Mouse (Mus musculus) bone marrow macrophage, adult 2 months (primary cell): ENCODE results near the gene Gm49320. TPM values are rescaled to one million over a fixed set of nuclear protein-coding genes. Genes with fewer than 3 reads are reported as not detected.

Experiments used
- H3K27ac ChIP-seq: 2 replicates; pipeline ENCODE4 v1.5.1; 2012; ENCODE audit warnings: low read depth, low read length; ENCODE audit not compliant: insufficient read depth
- H3K4me1 ChIP-seq: 2 replicates; pipeline ENCODE4 v1.6.1; 2012; ENCODE audit warnings: low read length; ENCODE audit not compliant: control insufficient read depth, insufficient read depth
- H3K4me3 ChIP-seq: 2 replicates; pipeline ENCODE4 v1.5.1; 2012; ENCODE audit warnings: mild to moderate bottlenecking, low read length, moderate library complexity; ENCODE audit not compliant: insufficient read depth
- CTCF ChIP-seq: IDR thresholded peaks from 2 replicates; pipeline ENCODE4 v1.5.1; 2012; ENCODE audit warnings: low read depth, mild to moderate bottlenecking, low read length, moderate library complexity
- POLR2A ChIP-seq: IDR thresholded peaks from 2 replicates; pipeline ENCODE4 v1.6.1; 2012; ENCODE audit warnings: mild to moderate bottlenecking, low read depth, low read length, borderline replicate concordance
- polyA plus RNA-seq: library from polyadenylated mRNA; stranded (reverse); fragments of >200 nt; gene quantifications from 2 replicates; pipeline ENCODE4 v1.2.4, GENCODE M21; 2012; ENCODE audit not compliant: missing spikeins, insufficient read depth, insufficient read length

The Gm49320 gene
- polyA plus RNA-seq, 1 experiment, result not detected

DNA sequence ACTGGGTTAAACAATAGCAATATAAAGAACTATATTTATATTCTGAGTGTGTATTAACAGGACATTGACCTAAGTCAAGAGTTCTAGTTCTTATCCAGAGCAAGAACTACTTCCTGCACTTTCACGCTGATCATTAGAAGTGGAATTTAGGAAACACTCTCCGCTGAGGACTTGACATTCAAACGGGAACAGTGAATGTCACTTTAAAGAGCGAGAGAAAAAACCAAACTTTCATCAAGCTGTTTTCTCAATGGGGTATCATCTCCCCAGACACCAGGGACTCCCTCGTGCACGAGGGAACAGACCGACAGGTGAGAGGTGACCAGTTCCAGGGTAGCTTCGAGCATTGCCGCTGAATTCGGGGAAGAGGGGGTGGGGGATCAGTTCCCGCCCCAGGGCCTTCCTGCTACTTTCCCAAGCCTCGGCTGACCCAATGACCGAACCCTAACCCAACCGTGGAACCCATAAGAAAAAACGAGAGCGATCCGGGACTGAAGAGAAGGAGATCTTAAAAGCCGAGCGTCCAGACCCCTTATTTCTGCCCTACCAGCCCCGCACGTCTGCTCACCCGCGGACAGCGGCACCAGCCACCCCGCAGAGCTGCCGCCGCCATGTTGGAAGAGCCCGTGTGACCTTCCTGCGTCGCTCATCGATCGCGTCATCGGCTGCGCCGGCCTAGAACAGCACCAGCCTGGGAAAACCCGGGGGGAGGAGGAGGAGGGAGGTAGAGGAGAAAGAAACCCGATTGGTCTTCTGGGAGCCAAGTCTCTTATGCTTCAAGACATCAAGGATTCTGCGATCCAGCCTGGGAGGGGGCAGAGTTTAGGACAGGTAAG is 36.8 kb downstream of the Gm49320 start, which contains the start of gene Timm44:
TSS of gene Timm44 (minus strand) at position 639 of the 836 bp plus-strand sequence.
- H3K27ac ChIP-seq, result peak within 1 kb of the TSS; percentile 52
- TF ChIP-seq CTCF, result no peak
- TF ChIP-seq POLR2A, result no peak
- H3K4me3 ChIP-seq, result peak within 1 kb of the TSS; percentile 93
- H3K4me1 ChIP-seq, result peaks cover 8% of the 10 kb centered on the region

DNA sequence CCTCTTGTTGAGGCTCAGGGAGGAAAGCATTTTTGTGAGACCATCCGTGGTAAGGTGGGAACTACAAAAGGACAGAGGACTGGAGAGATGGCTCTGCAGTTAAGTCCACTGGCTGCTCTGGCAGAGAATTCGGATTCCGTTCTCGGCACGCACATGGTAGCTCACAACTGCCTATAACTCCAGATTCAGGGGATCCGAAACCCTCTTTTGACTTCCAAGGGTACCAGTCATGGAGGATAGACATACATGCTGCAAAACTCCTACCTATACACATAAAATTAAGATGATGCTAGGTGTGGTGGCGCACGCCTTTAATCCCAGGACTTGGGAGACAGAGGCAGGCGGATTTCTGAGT is 37.4 kb downstream of the Gm49320 start:
- Histone ChIP-seq H3K4me3 (peak overlapping the region; percentile 93), H3K27ac (no peak overlapping the region), H3K4me1 (peaks cover 8% of the 10 kb centered on the region)
- TF ChIP-seq POLR2A (no peak), CTCF (no peak)

GRCm38 (mm10) chr8:4292738-4293137 is 54.1 kb downstream of the Gm49320 start:
- Histone ChIP-seq H3K4me1 (no peaks in the 10 kb centered on the region), H3K27ac (no peak overlapping the region), H3K4me3 (no peak overlapping the region)
- TF ChIP-seq POLR2A, result no peak
- TF ChIP-seq CTCF, result no peak

GRCm38 (mm10) chr8:4297822-4298221 is 59.2 kb downstream of the Gm49320 start:
- TF ChIP-seq POLR2A, result no peak
- no peak for TF ChIP-seq CTCF
- Histone ChIP-seq H3K4me3 (no peak overlapping the region), H3K4me1 (no peaks in the 10 kb centered on the region), H3K27ac (no peak overlapping the region)

Other genes with a start within 250 kb of the Gm49320 start
- not detected in 2 replicates for gene Cd209f, start 133.0 kb upstream of the Gm49320 start, polyA plus RNA-seq
- not detected in 2 replicates for gene Cd209g, start 104.8 kb upstream of the Gm49320 start, polyA plus RNA-seq
- 9.9 and 11.7 TPM in 2 replicates for gene Evi5l, start 72.3 kb upstream of the Gm49320 start, polyA plus RNA-seq
- not detected in 2 replicates for gene Prr36, start 21.4 kb upstream of the Gm49320 start, polyA plus RNA-seq
- gene Lrrc8e, start 12.0 kb upstream of the Gm49320 start, polyA plus RNA-seq, result not detected in 2 replicates
- gene Map2k7, start 125 bp upstream of the Gm49320 start, polyA plus RNA-seq, result 75.4 and 77.0 TPM in 2 replicates
- 3.6 and 4.4 TPM in 2 replicates for gene Tgfbr3l, start 9.3 kb downstream of the Gm49320 start, polyA plus RNA-seq
- gene Snapc2, start 14.2 kb downstream of the Gm49320 start, polyA plus RNA-seq, result 17.6 and 20.7 TPM in 2 replicates
- 0.67 and 0.76 TPM in 2 replicates for gene Ctxn1, start 20.4 kb downstream of the Gm49320 start, polyA plus RNA-seq
- gene Timm44, start 37.0 kb downstream of the Gm49320 start, polyA plus RNA-seq, result 55.0 and 65.8 TPM in 2 replicates
- 10.5 and 14.3 TPM in 2 replicates for gene Ccl25, start 86.3 kb downstream of the Gm49320 start, polyA plus RNA-seq
- 55.7 and 57.1 TPM in 2 replicates for gene Elavl1, start 86.5 kb downstream of the Gm49320 start, polyA plus RNA-seq